Mouse (Mus musculus): ENCODE results near the gene Nudt15.
"Not testable (repeated sequence)": the region's sequence is repeated elsewhere in the genome, so short reads cannot be mapped to it uniquely, and the experiment has no call there.

Nudt15 gene

DNA sequence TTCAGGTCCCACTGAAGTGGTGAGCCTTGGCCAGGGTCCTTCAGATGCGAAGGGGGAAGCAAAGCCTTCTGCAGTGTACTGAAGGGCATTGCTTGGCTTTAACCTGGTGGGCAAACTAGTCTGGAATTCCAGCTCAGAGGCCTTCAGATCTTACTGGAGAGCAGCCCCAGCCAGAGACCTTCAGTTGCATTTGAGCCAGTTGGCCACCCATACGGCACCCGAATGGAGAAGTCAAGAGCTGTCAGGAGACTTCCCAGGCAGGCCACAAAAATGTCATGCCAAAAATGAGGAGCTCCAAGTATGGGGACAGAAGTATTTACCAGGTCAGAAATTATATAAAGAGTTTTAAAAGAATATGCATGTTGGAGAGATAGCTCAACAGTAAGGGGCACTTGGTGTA, at the start of gene Nudt15:
Gene Nudt15, minus strand, starts transcription at position 192 of the 400 bp plus-strand sequence.
- DNase-seq (ENCODE audit: low spot score), result no peak

DNA sequence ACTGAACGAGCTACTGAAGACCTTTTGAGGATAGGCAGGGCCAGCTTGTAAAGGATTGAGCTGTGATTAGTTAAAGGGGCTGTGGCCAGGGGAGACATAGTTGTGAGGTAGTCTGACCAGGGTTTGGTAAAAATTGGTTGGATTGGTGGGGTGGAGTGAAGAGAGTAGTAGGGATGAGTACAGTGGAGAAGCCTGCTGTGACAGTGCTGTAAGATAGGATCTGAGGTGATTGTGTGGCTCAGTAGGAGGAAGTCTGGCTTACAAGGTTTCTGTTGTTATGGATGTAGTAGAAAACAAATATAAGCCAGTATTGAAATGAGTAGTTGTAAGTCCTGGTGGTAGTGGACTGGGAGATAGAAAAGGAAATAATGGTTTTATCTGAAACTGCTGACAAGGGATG, 44.1 kb upstream of the Nudt15 start:
- no peak for DNase-seq (ENCODE audit: low spot score)

DNA sequence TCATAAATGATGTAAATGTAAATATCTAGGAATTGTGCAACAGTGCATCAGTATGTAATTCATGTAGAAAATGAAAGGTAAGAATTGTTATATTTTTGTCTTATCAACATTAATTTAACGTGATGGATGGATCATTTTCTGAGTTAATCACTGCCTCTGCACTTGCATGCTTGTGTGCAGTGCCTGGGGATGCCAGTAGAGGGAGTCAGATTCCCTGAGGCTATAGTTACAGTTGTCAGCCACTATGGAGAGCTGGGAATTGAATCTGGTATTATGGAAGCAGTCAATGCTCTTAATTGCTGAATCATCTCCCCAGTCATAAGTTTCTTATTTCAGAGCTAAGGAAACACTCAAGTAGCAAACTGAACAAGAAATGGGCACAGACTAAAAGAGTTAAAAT, 40.0 kb upstream of the Nudt15 start:
- no peak for DNase-seq (ENCODE audit: low spot score)

DNA sequence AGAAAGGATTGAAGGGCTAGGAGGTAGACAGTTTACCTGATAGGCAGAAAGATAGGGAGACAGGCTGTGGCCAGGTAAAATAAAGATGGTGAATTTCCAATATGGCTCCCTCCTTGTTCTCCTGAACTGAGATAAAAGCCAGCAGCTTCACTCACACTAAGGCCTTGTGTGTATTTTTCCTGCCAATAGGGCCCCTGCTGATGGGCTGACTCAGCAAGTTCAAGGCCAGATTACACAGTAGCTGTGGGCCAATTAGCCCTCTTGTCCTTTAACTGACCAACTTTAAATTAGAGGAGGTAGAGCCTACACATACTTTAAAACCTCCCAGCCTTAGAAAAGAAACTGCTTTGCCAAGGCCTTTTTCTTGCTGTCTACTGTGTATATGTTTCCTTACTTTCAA, 28.3 kb upstream of the Nudt15 start:
- no peak for DNase-seq (ENCODE audit: low spot score)

DNA sequence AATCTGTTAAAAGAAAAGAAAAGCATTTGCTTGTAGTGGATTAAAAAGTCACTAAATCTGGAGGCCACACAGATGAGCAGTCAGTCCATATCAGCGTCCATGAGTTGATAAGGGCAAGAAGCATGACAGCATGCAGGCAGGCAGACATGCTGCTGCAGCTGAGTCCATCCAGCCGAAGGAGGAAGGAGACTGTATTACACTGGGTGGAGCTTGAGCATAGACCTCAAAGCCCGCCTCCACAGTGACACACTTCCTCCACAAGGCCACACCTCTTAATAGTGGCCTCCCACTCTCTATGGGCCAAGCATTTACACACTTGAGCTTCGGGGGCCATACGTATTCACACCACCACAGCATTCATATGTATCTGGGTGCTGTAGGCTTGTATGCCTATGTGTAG, 26.0 kb upstream of the Nudt15 start:
- no peak for DNase-seq (ENCODE audit: low spot score)

DNA sequence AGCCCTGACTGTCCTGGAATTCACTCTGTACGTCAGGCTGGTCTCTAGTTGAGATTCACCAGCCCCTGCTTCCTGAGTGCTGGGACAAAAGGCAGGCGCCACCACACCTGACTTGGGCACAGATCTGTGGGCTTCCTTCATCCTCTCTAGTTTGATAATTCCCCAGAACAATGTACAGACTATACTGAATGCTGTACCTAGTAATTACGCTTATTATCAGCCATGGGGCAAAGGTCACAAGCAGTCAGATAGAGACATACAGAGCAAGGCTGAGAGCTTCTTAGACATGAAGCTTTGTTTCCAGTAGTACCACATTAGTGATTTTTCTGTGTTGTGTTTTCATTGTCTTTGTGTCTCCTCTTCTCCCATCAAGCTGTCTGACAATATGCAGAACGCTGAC, 23.1 kb upstream of the Nudt15 start:
- no peak for DNase-seq (ENCODE audit: low spot score)

DNA sequence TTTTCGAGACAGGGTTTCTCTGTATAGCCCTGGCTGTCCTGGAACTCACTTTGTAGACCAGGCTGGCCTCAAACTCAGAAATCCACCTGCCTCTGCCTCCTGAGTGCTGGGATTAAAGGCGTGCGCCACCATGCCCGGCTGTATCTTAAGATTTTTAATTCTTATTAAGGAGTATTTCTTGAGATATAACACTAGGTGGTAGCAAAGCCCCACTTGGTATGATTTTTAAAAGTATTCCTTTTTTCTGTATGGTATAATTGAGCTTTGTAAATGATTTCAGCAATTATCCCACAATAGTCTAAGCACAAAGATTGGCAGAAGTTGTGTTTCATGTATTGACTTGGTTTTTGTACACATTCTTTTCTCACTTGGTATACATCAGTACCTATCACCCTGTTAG, 21.8 kb upstream of the Nudt15 start:
- DNase-seq (ENCODE audit: low spot score), result not testable (repeated sequence)

DNA sequence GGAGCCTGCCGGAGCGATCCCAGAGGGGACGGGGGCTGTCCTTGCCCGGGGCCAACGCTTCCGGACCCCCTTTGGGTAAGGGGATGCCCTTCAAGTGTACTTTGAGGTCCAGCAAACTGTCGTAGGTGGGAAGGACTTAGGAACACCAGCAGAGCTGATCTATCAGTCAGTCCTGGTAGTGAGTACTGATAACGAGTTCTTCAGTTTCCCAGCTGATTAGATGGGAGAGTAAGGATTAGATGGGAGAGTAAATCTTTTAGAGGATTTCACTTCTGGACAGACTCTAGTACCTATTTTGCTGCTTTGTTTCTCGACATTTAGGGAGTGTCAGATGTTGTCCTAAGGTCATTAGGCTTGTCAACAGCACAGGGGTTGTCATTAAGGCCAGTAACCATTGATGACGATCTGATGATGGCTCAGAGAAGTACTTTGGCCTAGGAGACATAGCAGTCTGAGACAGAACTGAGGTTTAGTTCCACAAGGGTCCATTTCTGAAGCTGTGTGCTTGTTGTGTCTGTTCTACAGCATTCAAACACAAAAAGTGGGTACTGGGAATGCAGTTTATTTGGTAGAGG, 5.2 kb upstream of the Nudt15 start:
- DNase-seq (ENCODE audit: low spot score), result no peak

DNA sequence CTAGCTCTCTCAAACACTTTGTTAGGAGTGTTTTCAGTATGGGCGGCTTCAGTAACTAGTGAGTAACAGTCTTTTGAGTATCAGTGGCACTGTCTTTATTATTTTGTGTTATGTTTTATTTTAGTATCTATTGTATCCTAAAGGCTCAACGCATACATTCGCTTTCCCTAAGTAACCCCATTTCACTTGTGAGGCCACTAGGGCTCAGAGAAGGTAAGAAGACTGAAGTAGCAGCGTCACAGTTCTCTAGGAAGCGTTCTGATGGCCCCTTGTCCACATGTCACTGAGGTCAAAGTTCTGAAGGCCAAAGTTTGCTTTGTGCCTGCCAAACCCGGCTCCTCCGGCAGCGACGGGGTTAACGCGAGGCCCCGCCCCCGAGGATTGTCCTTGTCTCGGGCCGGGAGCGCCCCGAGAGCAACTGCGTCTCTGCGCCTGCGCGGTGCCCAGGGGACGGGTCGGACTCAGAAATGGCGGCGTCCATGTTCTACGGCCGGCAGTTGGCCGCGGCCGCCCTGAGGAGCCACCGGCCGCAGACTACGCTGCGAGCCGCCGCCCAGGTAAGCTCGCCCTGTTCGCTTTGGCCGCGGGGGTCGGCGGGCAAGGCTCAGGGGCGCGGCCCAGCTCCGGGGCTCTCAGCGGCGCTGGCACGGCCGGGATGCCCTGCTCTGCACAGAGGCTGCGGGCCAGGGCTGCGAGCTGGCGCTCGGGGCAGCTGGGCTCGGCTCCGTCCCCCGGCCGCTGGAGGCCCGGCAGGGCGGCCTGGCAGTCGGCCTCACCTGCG, 4.5 kb upstream of the Nudt15 start:
- peak; percentile 86 for DNase-seq (ENCODE audit: low spot score)

DNA sequence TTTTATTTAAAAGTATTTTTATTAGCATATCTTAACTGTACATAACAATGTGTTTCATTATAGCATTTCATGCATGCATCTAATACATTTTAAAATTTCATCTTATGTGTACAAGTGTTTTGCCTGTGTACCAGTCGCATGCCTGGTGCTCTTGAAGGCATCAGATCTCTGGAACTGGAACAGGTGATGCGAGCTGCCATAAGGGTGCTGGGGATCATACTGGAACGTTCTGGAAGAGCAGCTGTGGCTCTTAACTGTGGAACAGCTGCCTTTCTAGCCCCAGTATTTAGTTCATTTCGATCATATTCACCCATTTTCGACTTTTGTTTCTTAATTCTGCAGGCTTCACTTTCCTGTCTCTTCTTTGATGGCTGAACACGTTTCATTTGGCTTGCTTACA, 3.1 kb upstream of the Nudt15 start:
- no peak for DNase-seq (ENCODE audit: low spot score)

DNA sequence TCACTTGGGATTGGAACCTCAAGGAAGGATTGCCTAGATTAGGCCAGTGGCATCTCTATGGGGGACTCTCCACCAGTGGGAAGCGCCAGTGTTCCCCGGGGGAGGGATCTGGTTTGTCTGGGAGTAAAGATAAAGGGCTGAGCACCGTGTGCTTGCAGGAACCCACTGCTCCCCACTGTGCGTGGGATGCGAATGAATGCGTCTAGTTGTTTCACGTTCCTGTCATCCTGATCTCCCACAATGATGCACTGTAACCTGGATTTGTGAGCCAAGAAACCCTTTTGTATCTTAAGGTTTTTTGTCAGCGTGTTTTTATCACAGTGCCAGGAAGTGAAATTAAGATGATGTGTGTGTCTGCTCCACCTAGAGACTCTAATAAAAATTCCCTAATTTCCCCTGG, 2.7 kb upstream of the Nudt15 start:
- no peak for DNase-seq (ENCODE audit: low spot score)

DNA sequence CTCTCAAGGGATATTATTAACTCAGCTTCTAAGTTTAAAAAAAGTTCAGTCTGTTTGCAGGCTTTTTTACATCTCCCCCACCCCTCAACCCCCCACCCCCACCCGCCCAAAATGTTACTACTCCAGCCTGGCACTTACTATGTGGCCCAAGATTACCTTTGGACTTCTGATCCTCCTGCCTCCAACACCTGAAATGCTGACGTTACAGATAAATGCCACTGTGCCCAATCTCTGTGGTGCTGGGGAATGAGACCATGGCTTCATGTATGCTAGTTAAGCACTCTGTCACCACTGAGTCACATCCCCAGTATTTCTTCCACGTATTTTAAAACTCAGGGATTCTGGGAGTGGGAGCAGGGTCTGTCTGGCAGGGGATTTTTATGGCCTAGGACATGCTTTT, 2.2 kb upstream of the Nudt15 start:
- no peak for DNase-seq (ENCODE audit: low spot score)

DNA sequence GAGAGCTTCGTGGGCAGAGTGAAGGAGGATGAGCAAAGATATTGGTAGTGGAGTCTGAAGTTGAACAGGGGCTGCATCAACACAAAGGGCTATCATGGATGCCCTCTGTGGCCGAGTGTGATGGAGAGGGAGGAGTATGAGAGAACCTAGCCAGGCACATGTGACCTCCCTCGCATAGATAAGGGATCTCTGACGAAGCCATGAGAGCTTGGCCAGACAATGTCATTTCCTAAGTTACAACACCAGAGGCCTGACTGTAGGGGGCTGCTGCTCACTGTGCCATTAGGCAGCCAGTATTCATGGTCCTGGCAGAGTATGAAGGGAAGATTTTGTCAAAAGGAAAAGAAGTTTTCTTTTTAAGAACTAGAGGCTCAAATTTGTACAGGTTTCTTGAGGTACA, 1.0 kb downstream of the Nudt15 start:
- DNase-seq (ENCODE audit: low spot score), result no peak

DNA sequence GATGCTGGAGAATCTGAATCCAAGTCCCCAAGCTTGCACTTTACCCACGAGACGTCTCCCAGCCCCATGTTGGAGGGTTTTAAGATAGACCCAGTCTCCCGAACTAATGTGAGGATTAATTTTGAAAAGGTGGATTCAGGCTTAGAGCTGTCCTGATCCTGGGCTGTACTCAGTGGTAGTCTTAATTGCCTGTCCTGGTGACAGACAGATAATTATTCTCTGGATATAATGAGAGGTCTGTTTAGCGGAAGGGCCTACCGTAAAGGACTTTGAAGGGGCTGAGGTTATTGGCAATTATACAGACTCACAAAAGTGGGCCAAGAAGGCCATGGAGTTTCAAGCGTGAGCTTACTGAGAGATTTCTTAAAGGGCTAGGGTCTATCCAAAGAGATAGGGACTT, 4.3 kb downstream of the Nudt15 start:
- no peak for DNase-seq (ENCODE audit: low spot score)

DNA sequence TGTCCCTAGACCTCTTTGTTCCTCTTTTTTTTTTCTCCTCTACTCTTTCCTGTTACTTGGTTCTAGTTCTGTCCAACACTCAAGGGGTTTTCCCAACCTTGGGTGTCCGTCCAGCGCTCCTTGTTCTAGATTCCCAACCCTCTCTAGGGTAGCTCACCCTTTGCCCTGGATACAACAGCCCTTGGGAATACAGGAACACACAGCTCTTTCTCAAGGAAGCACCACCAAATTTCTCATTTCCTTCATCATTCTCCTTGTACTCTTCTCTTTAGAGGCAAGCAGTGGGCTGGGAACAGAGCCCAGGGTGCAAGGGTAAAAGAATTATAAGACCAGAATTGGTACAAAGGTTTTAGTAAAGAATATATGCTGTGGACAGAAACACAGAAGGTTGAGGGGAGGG, 12.4 kb downstream of the Nudt15 start:
- no peak for DNase-seq (ENCODE audit: low spot score)

DNA sequence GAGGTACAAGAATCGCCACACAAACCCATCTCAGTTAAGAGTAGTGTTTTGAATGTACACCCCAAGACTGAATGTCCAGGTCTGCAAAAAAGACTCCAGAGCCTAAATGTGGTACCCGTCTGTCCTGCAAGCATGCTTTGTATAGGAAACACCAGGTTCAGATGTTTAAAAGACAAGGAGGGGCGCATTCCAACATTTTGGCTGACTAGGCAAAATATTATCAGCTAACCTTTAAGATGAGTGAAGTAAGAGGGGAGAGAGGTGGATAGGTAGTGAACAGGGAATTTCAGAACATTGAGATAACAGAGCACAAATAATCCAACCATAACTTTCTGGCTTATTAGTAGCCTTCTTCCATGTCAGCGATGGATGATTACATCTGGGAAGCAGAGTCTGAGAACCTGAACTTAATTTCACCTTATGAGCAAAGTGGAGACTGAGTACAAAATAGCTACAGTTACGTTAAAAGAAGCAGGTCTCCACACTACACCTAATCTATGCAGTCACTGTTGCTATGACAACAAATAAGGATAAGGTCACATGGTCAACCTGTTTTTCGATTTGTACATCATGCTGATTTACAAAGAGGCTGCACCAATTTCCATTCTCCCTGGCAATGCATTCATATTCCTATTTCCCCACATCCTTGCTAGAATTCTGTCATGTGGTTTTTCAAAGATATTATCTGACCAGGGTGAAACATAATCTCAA, 14.1 kb downstream of the Nudt15 start:
- DNase-seq (ENCODE audit: low spot score), result no peak

DNA sequence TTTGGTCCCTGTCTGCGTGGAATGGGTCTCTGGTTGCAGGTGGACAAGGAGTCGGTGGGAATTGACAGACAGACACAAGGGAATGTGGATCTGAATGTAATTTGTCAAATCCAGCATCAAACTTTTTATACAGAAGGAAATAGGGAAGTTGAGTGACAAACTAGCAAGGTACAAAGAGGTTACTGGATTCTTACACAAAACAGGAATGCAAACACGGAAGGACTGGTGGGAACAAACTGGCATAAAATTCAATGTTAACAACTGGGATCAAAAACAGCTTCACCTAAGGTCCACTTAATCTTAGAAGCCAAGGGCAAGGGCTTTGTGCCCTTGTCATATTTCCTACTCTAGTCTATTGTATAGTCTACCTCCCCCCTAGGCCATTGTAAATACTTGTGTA, 19.4 kb downstream of the Nudt15 start:
- DNase-seq (ENCODE audit: low spot score), result not testable (repeated sequence)

DNA sequence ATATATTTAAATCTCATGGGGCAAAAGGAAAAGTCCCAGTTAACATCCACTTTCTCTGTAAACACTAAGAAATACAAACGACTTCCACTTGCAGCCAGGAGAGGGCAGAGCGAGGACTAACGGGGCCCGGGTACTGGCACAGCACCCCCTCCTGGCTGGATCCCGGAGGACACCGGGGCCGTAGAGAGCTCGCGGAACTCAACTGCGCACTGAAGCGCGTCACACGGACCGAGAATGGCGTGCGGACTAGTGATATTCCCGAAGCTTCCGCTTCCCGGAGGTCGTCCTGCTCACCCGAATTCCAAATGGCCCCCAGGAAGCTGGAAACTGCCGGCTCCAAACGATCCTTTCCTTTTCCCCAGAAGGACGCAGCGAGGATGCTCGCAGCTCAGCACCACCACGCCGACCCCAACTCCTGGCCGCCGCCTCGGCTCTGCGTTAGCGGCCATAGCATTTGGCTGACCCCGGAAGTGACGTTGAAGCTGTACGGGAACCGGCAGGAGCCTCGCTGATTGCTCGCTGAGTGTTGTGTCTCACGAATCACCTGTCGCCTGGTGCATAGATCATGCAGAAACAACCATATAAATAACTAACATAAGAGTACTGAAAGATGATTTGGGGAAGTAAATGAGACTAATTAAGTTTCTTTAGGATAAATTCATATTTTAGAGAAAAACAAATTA, 23.1 kb downstream of the Nudt15 start, which contains the start of gene Sucla2:
Gene Sucla2, plus strand, starts transcription at position 554 of the 683 bp plus-strand sequence.
- DNase-seq (ENCODE audit: low spot score), result peak; percentile 93

DNA sequence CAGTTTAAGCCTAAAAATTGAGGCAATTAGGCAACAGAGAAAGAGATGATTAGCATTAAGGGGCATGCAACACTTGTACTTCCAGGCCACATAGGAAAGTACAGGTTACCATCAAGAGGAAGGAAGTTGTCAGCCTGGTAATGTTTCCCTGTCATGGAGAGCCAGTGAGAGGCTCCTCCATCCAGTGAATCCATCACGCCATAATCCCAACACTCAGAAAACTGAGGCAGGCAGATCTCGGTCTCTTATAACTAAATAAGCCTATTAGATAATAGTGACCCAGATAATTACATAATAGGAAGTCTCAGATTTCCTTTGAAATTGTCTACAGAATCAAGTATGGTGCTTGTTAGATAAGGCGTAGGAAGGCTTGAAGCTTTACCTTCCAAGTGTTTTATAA, 23.9 kb downstream of the Nudt15 start:
- no peak for DNase-seq (ENCODE audit: low spot score)

DNA sequence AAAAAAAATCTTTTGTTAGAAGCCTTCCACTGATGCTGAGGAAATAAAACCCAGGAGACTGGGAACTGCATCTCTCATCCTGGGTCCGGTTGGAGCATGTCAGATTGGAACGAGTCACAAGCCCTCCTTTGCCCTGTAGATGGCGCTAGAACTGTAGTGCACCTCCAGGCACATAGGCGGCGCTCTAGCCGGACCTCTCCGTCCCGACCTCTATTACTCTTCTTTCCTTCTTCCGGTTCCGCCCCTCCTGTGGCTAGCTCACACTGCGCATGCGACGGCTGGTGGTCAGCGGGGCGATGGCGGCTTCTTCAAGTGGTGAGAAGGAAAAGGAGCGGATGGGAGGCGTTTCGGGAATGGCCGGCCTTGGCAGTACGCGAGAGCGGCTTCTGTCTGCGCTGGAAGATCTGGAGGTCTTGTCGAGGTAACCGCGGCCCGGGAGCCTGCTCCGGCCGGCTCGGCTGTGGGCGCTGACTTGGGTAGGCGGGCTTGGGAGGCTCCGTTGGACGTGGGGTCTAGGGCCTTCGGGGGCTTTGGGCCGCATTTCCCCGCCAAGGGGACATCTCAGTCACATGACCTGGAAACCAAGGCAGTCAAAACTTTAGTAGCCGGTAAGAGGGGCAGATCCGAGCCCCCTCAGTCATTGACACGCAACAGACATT, 38.1 kb downstream of the Nudt15 start, which contains the start of gene Med4:
Gene Med4, plus strand, starts transcription at position 261 of the 659 bp plus-strand sequence.
- DNase-seq (ENCODE audit: low spot score), result peak; percentile 91

DNA sequence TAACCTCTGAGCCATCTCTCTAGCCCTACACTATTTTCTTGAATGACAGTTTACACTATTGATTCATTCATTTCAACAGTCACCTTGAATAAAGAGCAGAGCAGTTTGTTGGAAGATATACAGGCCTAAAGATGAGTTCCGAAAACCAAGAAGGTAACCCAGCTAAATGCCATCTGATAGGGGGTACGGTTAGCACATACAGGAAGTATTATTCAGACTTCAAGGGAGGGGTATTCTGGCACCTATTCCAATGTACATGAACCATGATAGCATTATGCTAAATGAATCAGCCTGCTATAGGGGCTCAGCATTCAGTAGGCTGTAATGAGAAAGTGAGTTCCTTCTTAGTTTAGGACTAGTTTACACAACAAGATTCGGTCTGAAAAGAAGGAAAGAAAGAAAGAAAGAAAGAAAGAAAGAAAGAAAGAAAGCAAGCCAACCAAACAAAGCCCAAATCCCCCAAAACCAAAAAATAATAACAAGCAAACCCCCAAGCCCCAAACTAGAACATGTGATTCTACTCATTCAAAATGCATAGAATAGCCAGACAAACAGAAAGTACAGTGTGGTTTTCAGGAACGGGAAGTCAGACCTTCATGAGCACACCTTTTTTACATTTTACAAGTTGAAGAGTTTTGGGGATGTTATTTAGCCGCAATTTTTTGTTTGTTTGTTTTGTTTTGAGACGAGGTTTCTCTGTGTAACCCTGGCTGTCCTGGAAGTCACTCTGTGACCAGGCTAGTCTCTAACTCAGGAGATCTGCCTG, 39.2 kb downstream of the Nudt15 start:
- DNase-seq (ENCODE audit: low spot score), result no peak

Data from left cerebral cortex, adult 11 months (tissue).